Mouse (Mus musculus): Measurements from ENCODE around the gene Tpp2. TPM values are rescaled to one million over a fixed set of nuclear protein-coding genes. Genes with fewer than 3 reads are reported as not detected.

The Tpp2 gene
- polyA plus RNA-seq, 1 experiment from 2014 or later: 46.0 TPM

DNA sequence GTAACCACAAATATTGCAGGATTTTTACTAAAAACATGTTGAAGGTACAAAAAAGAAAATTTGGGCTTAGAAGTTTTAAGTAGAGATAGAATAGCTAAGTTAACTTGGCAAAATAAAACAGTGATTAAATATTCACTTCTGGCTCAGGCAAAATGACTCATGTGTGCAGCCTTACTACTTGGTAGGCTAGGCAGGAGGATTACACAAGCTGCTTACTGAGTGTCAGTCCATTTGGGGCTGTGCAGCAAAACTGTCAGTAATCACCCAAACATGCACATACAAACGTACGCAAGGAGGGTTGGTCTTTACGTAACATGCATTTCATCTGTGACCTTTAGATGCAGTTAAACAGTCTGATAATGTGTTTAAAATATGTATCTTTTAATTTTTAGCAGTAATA lies 20.2 kb downstream of the Tpp2 start:
- Histone ChIP-seq H3K27ac (no peak overlapping the region), H3K36me3 (ENCODE audit: inconsistent target) (peaks cover 76% of the 10 kb centered on the region), H3K4me3 (ENCODE audit: inconsistent target) (no peak overlapping the region), H3K79me2 (ENCODE audit: inconsistent target) (peaks cover 35% of the 10 kb centered on the region)
- WGBS (ENCODE audit: missing documents): 96% methylated on average over 3 of the region's 3 CpGs

DNA sequence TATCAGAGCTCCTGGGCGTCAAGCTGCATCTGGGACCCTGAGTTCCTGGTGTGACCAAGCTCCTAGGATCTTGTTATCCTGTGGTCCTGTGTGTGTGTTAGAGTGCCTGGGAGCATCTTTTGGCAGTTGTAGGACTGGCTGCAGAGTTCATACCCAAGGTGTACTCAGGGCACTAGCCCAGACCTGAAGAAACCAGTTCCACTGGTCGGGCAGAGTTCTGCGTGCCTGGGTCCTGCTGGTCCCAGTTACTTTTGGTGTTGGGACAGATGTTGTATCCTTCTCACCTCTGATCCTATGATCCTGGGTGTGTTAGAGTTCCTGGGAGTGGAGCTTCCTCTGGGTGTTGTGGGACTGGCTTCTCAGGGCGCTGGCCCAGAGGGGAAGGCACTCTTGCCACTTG lies 30.9 kb downstream of the Tpp2 start:
- H3K79me2 ChIP-seq (ENCODE audit: inconsistent target): peaks cover 13% of the 10 kb centered on the region; the same call in 1 of the 2 replicates
- peaks cover 52% of the 10 kb centered on the region for H3K36me3 ChIP-seq (ENCODE audit: inconsistent target)
- H3K4me3 ChIP-seq (ENCODE audit: inconsistent target): no peak overlapping the region
- H3K27ac ChIP-seq: no peak overlapping the region
- 97% methylated on average over 3 of the region's 4 CpGs for WGBS (ENCODE audit: missing documents)

DNA sequence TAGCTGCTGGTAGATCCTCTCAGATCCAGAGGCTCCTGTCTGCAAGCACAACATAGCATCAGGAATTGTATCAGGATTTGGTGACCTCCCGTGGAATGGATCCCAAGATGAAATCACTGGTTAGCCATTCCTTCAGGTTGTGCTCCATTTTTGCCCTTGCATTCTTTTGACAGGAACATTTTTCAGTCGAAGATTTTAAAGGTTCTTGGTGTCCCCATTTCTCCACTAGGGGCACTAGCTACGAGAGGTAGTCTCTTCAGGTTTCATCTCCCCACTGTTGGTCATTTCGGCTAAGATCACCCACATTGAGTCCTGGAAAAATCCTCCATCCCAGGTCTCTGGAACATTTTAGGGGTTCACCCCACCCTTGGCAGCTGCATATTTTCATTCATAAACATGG lies 33.3 kb downstream of the Tpp2 start:
- H3K79me2 ChIP-seq (ENCODE audit: inconsistent target): peaks cover 13% of the 10 kb centered on the region; the same call in 1 of the 2 replicates
- 78% methylated on average over 4 of the region's 4 CpGs for WGBS (ENCODE audit: missing documents)
- H3K36me3 ChIP-seq (ENCODE audit: inconsistent target): peaks cover 56% of the 10 kb centered on the region; the same call in 1 of the 2 replicates

DNA sequence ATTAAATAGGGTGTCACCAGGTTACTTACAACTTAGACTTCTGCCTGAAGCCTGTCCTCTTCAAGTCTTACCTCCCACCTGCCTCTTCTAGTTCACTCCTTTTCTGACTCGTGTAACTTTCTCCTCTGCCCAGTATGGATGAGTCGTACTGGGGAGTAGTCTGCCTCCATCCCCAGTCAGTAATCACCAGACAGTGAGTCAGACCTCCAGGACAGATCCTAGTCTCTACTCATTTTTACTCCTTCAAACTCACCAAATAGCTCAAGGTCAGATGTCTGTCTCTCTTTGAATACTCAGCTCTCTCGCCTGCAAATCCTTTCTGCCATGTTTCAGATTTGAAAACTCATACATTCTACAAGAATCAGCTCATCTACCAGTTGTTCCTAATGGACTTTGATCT lies 35.9 kb downstream of the Tpp2 start:
- no peak overlapping the region for H3K27ac ChIP-seq
- H3K79me2 ChIP-seq (ENCODE audit: inconsistent target): no peaks in the 10 kb centered on the region; the same call in 1 of the 2 replicates
- H3K36me3 ChIP-seq (ENCODE audit: inconsistent target): peaks cover 64% of the 10 kb centered on the region
- no peak overlapping the region for H3K4me3 ChIP-seq (ENCODE audit: inconsistent target)
- WGBS (ENCODE audit: missing documents): 88% methylated on average over 3 of the region's 3 CpGs

More for the DNA sequence above, 33.3 kb downstream of the Tpp2 start:
- Histone ChIP-seq H3K27ac (no peak overlapping the region), H3K4me3 (ENCODE audit: inconsistent target) (no peak overlapping the region)

DNA sequence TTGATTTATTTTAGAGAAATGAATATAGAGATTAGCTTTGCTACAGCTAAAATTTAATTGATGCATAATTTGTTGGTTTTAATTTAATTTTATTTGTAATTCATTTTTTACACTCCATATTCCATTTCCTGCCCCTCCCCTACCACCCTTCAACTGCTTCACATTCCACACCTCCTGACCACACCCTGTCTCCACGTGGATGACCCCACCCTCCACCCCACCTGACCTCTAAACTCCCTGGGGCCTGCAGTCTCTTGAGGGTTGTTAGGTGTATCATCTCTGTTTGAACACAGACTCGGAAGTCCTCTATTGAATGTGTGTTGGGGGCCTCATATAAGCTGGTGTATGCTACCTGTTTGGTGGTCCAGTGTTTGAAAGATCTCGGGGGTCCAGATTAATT lies 37.6 kb downstream of the Tpp2 start:
- WGBS (ENCODE audit: missing documents): 69% methylated on average over 2 of the region's 3 CpGs
- H3K79me2 ChIP-seq (ENCODE audit: inconsistent target): no peaks in the 10 kb centered on the region
- H3K36me3 ChIP-seq (ENCODE audit: inconsistent target): peaks cover 74% of the 10 kb centered on the region
- H3K4me3 ChIP-seq (ENCODE audit: inconsistent target): no peak overlapping the region
- no peak overlapping the region for H3K27ac ChIP-seq

DNA sequence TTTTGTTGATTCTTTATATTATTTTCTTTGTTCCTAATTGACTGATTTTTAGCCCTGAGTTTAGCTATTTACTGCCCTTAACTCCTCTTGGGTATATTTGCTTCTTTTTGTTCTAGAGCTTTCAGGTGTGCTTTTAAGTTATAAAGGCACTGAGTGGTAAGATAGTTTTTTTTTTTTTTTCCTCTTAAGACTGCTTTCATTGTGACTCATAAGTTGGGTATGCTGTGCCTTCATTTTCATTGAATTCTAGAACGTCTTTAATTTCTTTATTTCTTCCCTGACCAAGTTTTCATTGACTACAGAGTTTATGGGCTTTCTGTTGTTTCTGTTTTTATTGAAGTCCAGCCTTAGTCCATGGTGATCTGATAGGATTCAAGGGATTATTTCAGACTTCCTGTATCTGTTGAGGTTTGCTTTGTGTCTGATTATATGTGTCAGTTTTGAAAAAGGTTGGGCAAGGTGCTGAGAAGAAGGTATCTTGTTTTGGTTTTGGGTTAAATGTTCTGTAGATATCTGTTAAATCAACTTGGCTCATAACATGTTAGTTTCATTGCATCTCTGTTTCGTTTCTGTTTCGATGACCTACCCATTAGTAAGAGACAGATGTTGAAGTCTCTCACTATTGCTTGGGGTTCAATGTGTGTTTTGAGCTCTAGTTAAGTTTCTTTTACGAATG lies 63.6 kb downstream of the Tpp2 start:
- H3K4me3 ChIP-seq (ENCODE audit: inconsistent target): no peak overlapping the region
- H3K27ac ChIP-seq: no peak overlapping the region
- peaks cover 82% of the 10 kb centered on the region for H3K36me3 ChIP-seq (ENCODE audit: inconsistent target)
- H3K79me2 ChIP-seq (ENCODE audit: inconsistent target): no peaks in the 10 kb centered on the region; the same call in 1 of the 2 replicates
- WGBS (ENCODE audit: missing documents): 97% methylated on average over 4 of the region's 4 CpGs

DNA sequence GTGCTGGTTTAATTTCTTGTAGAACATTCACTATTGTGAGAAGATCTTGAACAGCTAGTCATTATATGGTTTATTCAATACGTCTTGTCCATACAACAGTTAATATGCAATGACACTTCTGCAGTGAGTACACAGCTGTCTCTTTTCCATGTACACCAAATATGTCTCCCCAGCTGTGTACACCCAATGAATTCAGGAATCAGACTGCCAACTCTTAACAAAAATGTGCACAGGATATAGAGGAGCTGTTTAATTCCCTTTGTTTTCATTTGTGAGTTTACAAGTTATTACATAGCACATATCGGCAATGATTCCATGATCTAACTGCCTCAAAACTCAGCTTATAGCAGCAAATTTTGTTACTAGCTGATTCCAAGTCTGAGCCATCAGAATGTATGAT lies 71.1 kb downstream of the Tpp2 start:
- Histone ChIP-seq H3K4me3 (ENCODE audit: inconsistent target) (no peak overlapping the region), H3K27ac (no peak overlapping the region), H3K79me2 (ENCODE audit: inconsistent target) (no peaks in the 10 kb centered on the region), H3K36me3 (ENCODE audit: inconsistent target) (peaks cover 55% of the 10 kb centered on the region)
- 100% methylated on average over 2 of the region's 2 CpGs for WGBS (ENCODE audit: missing documents)

DNA sequence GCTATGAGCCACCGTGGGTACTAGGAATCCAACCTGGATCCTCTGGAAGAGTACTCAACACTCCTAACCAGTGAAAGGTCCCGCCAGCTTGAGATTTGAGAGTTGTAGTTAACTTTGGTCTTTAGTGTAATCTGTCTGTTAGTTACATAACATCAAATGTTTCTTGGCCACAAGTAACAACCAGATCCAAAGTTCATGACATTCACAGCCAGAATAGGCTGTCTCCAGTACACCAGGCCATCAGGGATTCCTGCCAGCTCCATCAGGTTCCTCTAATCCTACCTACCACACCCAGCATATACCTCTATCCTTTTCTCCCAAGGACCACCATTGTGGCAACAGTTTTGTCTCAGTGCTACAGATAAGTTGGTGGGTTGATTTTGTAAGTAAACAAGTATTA lies 82.1 kb downstream of the Tpp2 start:
- Histone ChIP-seq H3K36me3 (ENCODE audit: inconsistent target) (no peaks in the 10 kb centered on the region), H3K27ac (no peak overlapping the region), H3K4me3 (ENCODE audit: inconsistent target) (no peak overlapping the region), H3K79me2 (ENCODE audit: inconsistent target) (no peaks in the 10 kb centered on the region)
- WGBS (ENCODE audit: missing documents): 91% methylated on average over 2 of the region's 2 CpGs

DNA sequence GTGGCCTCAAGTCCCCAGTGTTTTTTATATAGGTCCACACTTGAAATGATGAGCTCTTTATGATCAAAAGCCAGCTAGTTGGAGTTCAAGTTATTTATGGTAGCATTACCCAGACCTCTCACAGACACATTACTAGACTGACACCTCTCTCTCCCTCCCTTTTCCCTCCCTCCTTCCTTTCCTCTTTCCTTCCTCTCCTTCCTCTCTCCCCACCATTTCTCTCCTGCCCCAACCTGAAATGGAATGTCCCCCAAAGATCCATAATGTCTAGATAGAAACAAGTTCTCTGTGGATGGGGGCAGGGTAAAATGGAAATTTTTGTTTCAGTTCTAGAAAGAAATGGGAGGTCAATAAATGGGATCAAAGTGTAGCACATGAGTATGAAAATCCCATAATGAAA lies 86.5 kb downstream of the Tpp2 start, which contains the start of gene Mettl21c:
TSS of gene Mettl21c (minus strand) at position 101 of the 400 bp plus-strand sequence.
- no peaks in the 10 kb centered on the region for H3K79me2 ChIP-seq (ENCODE audit: inconsistent target)

DNA sequence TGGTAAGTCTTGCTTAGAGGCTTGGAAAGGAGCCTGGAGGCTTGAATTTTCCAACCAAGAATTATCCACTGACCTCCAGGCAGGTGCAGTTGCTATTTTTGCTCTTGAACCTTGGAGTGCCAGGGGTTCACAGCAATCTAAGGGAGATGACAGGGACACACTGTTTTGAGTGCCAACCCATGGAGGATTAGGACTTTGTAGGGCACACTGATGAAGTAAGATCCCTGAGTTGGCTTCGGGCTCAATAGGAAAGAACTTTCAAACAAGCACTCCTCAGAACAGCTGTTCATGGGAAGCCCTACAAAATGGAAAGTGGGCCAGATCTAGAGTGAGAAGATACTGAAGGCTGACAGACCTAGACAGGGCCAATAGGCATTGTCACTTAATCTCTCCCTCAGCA lies 89.2 kb downstream of the Tpp2 start:
- no peaks in the 10 kb centered on the region for H3K36me3 ChIP-seq (ENCODE audit: inconsistent target)
- no peak overlapping the region for H3K27ac ChIP-seq
- no peak overlapping the region for H3K4me3 ChIP-seq (ENCODE audit: inconsistent target)
- WGBS (ENCODE audit: missing documents): 90% methylated on average over 1 of the region's 1 CpGs
- H3K79me2 ChIP-seq (ENCODE audit: inconsistent target): no peaks in the 10 kb centered on the region

More for the DNA sequence above, 86.5 kb downstream of the Tpp2 start, which contains the start of gene Mettl21c:
- Histone ChIP-seq H3K36me3 (ENCODE audit: inconsistent target) (no peaks in the 10 kb centered on the region), H3K4me3 (ENCODE audit: inconsistent target) (no peak within 1 kb of the TSS), H3K27ac (no peak within 1 kb of the TSS)

DNA sequence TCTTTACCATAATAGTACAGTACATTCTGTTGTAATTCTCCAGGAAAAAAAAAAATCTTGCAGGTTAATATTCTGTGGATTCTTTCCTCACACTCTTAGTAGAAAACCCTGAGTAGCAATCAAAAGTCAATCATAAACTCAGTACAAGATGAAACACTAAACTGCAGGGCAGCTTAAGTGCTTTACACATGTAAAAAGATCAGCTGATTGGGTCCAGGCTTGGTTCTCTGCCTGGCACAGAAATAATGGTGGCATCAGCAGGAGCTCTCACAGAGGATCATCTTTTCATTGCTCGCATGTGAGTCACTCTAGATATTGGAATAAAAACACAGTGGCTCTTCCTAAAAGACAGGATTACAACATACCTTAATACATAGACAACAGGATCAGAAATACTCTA lies 94.2 kb downstream of the Tpp2 start:
- Histone ChIP-seq H3K36me3 (ENCODE audit: inconsistent target) (no peaks in the 10 kb centered on the region), H3K4me3 (ENCODE audit: inconsistent target) (no peak overlapping the region), H3K27ac (no peak overlapping the region), H3K79me2 (ENCODE audit: inconsistent target) (no peaks in the 10 kb centered on the region)
- 100% methylated on average over 1 of the region's 1 CpGs for WGBS (ENCODE audit: missing documents)

DNA sequence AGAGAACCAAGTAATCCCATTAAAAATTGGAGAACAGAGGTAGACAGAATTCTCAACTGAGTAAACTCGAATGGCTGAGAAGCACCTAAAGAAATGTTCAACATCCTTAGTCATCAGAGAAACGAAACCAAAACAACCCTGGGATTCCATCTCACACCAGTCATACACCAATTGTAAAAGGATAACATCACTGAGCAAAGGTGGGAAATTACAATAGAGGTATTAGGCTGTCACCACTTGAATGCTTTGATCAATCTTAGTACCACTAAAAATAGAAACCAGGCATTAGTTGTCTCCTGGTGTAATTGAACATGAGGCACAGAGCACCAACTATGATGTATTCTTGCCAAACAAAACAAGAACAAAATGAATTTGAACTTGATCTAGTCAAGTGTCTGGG lies 98.8 kb downstream of the Tpp2 start:
- Histone ChIP-seq H3K4me3 (ENCODE audit: inconsistent target) (no peak overlapping the region), H3K27ac (no peak overlapping the region), H3K79me2 (ENCODE audit: inconsistent target) (no peaks in the 10 kb centered on the region), H3K36me3 (ENCODE audit: inconsistent target) (no peaks in the 10 kb centered on the region)
- WGBS (ENCODE audit: missing documents): 90% methylated on average over 2 of the region's 2 CpGs

DNA sequence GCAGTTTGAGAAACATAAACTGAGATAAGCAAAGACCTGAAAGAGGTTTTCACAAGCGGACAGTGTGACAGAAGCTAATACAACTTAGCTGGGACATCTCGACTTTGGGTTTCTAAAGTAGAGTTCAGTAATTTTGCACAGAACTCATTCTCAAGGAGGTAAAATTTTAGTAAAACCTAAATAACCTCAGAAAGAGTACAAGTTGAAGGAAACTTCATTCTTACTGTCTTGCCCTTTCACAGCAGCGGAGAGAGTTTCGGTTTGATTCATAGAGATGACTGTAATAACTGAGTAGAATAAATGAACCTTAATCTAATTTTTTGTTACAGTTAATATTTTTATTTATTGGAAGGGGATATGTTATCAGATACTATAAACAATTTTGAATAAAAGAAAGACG lies 99.5 kb downstream of the Tpp2 start:
- Histone ChIP-seq H3K4me3 (ENCODE audit: inconsistent target) (no peak overlapping the region), H3K36me3 (ENCODE audit: inconsistent target) (no peaks in the 10 kb centered on the region), H3K79me2 (ENCODE audit: inconsistent target) (no peaks in the 10 kb centered on the region), H3K27ac (no peak overlapping the region)
- 95% methylated on average over 5 of the region's 5 CpGs for WGBS (ENCODE audit: missing documents)

DNA sequence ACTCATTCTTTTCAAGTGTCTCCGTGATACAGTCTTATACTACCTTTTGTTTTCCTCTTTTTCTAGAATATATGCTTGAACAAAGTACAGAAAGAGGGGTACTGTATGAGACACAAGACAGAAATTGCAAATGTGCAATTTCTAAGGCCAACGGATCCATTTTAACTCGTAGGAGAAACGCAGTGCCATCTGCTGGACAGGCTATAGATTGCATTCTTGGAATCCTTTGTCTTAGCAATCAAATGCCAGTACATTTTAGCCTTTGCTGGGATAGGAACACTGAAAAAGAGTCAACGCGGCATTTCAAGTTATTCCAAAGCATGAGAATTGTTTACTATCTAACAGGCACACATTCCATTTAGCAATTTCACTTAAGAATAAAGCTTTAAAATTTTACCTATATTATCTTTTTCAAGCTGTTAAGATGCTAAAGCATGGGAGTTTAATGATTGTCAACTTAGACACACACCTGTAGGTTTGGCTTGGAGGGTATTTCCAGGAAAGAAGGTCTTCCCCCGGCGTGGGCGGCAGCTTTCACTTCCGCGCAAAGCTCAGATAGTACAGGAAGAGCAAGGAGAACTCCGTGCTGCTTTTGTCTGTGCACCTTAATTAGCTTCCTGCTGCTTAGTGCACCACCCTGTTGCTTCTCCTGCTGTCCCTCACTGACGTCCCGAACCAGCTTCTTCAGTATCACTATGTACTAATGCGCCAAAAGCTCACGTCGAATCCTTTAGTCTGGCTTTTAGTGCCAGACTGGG lies 108.5 kb downstream of the Tpp2 start:
- H3K4me3 ChIP-seq (ENCODE audit: inconsistent target): peak overlapping the region; percentile 24; the same call in 1 of the 2 replicates
- H3K36me3 ChIP-seq (ENCODE audit: inconsistent target): no peaks in the 10 kb centered on the region
- 2% methylated on average over 17 of the region's 17 CpGs for WGBS (ENCODE audit: missing documents)
- H3K79me2 ChIP-seq (ENCODE audit: inconsistent target): no peaks in the 10 kb centered on the region
- H3K27ac ChIP-seq: no peak overlapping the region

DNA sequence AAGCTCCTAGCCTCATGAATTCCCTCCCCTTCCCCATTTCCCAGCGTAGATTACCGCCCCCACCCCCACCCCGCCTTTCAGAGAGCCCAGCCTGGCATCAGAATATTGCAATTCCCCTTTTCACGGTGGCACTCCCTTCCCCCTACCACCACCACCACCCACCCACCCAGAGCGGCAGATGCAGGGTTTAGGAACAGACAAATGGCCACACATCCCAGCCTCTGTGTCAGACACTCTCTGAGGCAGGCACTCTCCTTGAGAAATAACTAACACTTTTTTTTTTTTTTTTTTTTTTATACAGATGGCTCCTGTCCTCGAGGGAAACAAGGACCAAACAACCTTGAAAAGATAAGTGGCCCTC lies 109.1 kb downstream of the Tpp2 start:
- Histone ChIP-seq H3K36me3 (ENCODE audit: inconsistent target) (no peaks in the 10 kb centered on the region), H3K79me2 (ENCODE audit: inconsistent target) (no peaks in the 10 kb centered on the region), H3K4me3 (ENCODE audit: inconsistent target) (peak overlapping the region; percentile 24; the same call in 1 of the 2 replicates), H3K27ac (no peak overlapping the region)
- WGBS (ENCODE audit: missing documents): 14% methylated on average over 3 of the region's 6 CpGs
